ENCODE assay signal across 11 mouse cellular contexts in genomic region chr12:110836729-110837128, GRCm38 (mm10). TPM values are rescaled to one million over a fixed set of nuclear protein-coding genes. Genes with fewer than 3 reads are reported as not detected.
DNase-seq lines count a peak whose midpoint lies in the region; ATAC-seq and TF ChIP-seq lines count a peak whose summit lies in the region.
"Had no signal": no experiment of that assay in that cellular context is flagged by ENCODE, and none has a peak within 500 bp of the region (broad histone marks: within the 10 kb centered on the region; RNA-seq: fewer than 3 reads in every experiment).

No protein-coding gene starts in this region.

- H3K4me3 ChIP-seq in heart, embryonic 15.5 days, result no peak overlapping the region
- peak overlapping the region; percentile 55 for H3K4me3 ChIP-seq in ES-Bruce4 (ENCODE audit: low read depth, low read length)
- H3K4me3 ChIP-seq in forebrain, embryonic 14.5 days (ENCODE audit: low read depth, low read length), result no peak overlapping the region
- 0 out of 2 replicates have a peak overlapping the region, but pooled peaks have one; percentile 2 for H3K4me3 ChIP-seq in midbrain, embryonic 12.5 days

- no peaks in the 10 kb centered on the region for H3K27me3 ChIP-seq in heart, embryonic 15.5 days
- H3K27me3 ChIP-seq in ES-Bruce4 (ENCODE audit: control insufficient read depth, insufficient read depth, low read length, poor library complexity, severe bottlenecking), result no peaks in the 10 kb centered on the region
- no peaks in the 10 kb centered on the region for H3K27me3 ChIP-seq in forebrain, embryonic 14.5 days (replicated peaks; ENCODE audit: control insufficient read depth, insufficient read depth, low read length)
- H3K27me3 ChIP-seq in midbrain, embryonic 12.5 days, result peaks cover 8% of the 10 kb centered on the region; the same call in 1 of the 2 replicates

- ATAC-seq in heart, embryonic 15.5 days (replicated peaks; ENCODE audit: insufficient number of reproducible peaks, insufficient read depth, low FRiP score, low read depth), result no peak
- no peak for ATAC-seq in forebrain, embryonic 14.5 days
- no peak for ATAC-seq in midbrain, embryonic 12.5 days (ENCODE audit: low FRiP score, low read depth)

- TF ChIP-seq EP300 in ES-Bruce4 (IDR thresholded peaks at IDR 0.05; ENCODE audit: insufficient read depth, low read depth, low read length), result no peak

- WGBS in heart, embryonic 15.5 days, result 45% methylated on average over 6 of the region's 6 CpGs
- 24% methylated on average over 6 of the region's 6 CpGs for WGBS in forebrain, embryonic 14.5 days
- 49% methylated on average over 6 of the region's 6 CpGs for WGBS in midbrain, embryonic 12.5 days

- no peak for DNase-seq in heart, postnatal 36 days
- no peak for DNase-seq in forebrain, embryonic 14.5 days (ENCODE audit: low spot score)
- DNase-seq in adrenal gland, postnatal 4 days (ENCODE audit: low spot score in 2 of 2), result no peak
- DNase-seq in cerebellum, postnatal 36 days, result no peak
- no peak for DNase-seq in left cerebral cortex, adult 18-20 months (ENCODE audit: low spot score in 2 of 2)
- DNase-seq: adrenal gland, adult 2 months; cerebellum, postnatal 25 days; gastrocnemius, postnatal 14 days had no signal

- H3K4me2 ChIP-seq in heart, embryonic 15.5 days, result peak overlapping the region; percentile 10
- H3K4me2 ChIP-seq in forebrain, embryonic 14.5 days (ENCODE audit: low read length), result no peak overlapping the region
- peak overlapping the region; percentile 29 for H3K4me2 ChIP-seq in midbrain, embryonic 12.5 days (replicated peaks)

- H3K36me3 ChIP-seq in heart, embryonic 15.5 days, result no peaks in the 10 kb centered on the region
- no peaks in the 10 kb centered on the region for H3K36me3 ChIP-seq in ES-Bruce4 (ENCODE audit: control insufficient read depth, insufficient read depth, low read length, poor library complexity, severe bottlenecking)
- H3K36me3 ChIP-seq in forebrain, embryonic 14.5 days (ENCODE audit: control insufficient read depth, insufficient read depth, low read length), result no peaks in the 10 kb centered on the region
- H3K36me3 ChIP-seq in midbrain, embryonic 12.5 days, result no peaks in the 10 kb centered on the region

- H3K4me1 ChIP-seq in heart, embryonic 15.5 days (replicated peaks), result peaks cover 19% of the 10 kb centered on the region
- peaks cover 6% of the 10 kb centered on the region for H3K4me1 ChIP-seq in ES-Bruce4 (ENCODE audit: control insufficient read depth, insufficient read depth, low read length)
- peaks cover 8% of the 10 kb centered on the region; the same call in 1 of the 2 replicates for H3K4me1 ChIP-seq in forebrain, embryonic 14.5 days (ENCODE audit: control insufficient read depth, insufficient read depth, low read length)
- peaks cover 31% of the 10 kb centered on the region for H3K4me1 ChIP-seq in midbrain, embryonic 12.5 days

- H3K9me3 ChIP-seq in heart, embryonic 15.5 days (replicated peaks), result no peaks in the 10 kb centered on the region
- H3K9me3 ChIP-seq in ES-Bruce4 (replicated peaks; ENCODE audit: control insufficient read depth, insufficient read depth, low read length, poor library complexity, severe bottlenecking), result no peaks in the 10 kb centered on the region
- H3K9me3 ChIP-seq in forebrain, embryonic 14.5 days (replicated peaks; ENCODE audit: control insufficient read depth, low read length), result no peaks in the 10 kb centered on the region
- H3K9me3 ChIP-seq in midbrain, embryonic 12.5 days, result no peaks in the 10 kb centered on the region

- no peak for TF ChIP-seq POLR2A in ES-Bruce4 (IDR thresholded peaks at IDR 0.05; ENCODE audit: insufficient read depth, low read length)

- TF ChIP-seq CTCF in ES-Bruce4 (IDR thresholded peaks at IDR 0.05; ENCODE audit: low read depth, low read length), result no peak

- intact Hi-C loops in heart, postnatal 36 days (cut with DNase I), result no loop called here

- H3K27ac ChIP-seq in heart, embryonic 15.5 days, result peak overlapping the region; percentile 64; the same call in 1 of the 2 replicates
- H3K27ac ChIP-seq in ES-Bruce4 (ENCODE audit: insufficient read depth, low read length), result peak overlapping the region; percentile 98
- H3K27ac ChIP-seq in forebrain, embryonic 14.5 days (ENCODE audit: low read depth, low read length), result peak overlapping the region; percentile 72
- peak overlapping the region; percentile 75 for H3K27ac ChIP-seq in midbrain, embryonic 12.5 days (replicated peaks)

- H3K9ac ChIP-seq in heart, embryonic 15.5 days, result peak overlapping the region; percentile 38
- peak overlapping the region; percentile 79 for H3K9ac ChIP-seq in ES-Bruce4 (ENCODE audit: low read depth, poor library complexity, severe bottlenecking)
- peak overlapping the region; percentile 14; the same call in 1 of the 2 replicates for H3K9ac ChIP-seq in forebrain, embryonic 14.5 days (ENCODE audit: low read length)
- H3K9ac ChIP-seq in midbrain, embryonic 12.5 days (replicated peaks), result no peak overlapping the region; the same call in 1 of the 2 replicates

RNA-seq across cellular contexts. Expression of gene Mok, which starts 4.0 kb away (rescaled TPM):
- 3.0 and 4.0 TPM in 2 replicates for polyA plus RNA-seq in heart, embryonic 15.5 days (2015; fragmentation: Nextera tagmentation; extraction: Ambion mirVana)
- total RNA-seq in heart, postnatal 36 days (2021), result 1 to 10 TPM in 1 of 2 experiments, under 1 TPM in 1; 0.75 to 1.1 TPM
- polyA plus RNA-seq in ES-Bruce4 (2011; ENCODE audit: insufficient read depth, insufficient read length, low read depth, missing spikeins), result 33.4 and 35.8 TPM in 2 replicates
- polyA plus RNA-seq in forebrain, embryonic 14.5 days (2014; fragmentation: Nextera tagmentation; extraction: Ambion mirVana), result 16.3 and 18.9 TPM in 2 replicates
- 11.1 and 13.2 TPM in 2 replicates for polyA plus RNA-seq in midbrain, embryonic 12.5 days (2016; fragmentation: Nextera tagmentation; extraction: Ambion mirVana)
- total RNA-seq in adrenal gland, postnatal 4 days (2021), result 1 to 10 TPM; 1.8 to 2.2 TPM
- 10 to 100 TPM; 10.9 to 11.6 TPM for total RNA-seq in left cerebral cortex, adult 18-20 months (2021)

RNA-seq across cellular contexts. Expression of gene Zfp839, which starts 13.3 kb away (rescaled TPM):
- 4.5 and 5.9 TPM in 2 replicates for polyA plus RNA-seq in heart, embryonic 15.5 days (2015; fragmentation: Nextera tagmentation; extraction: Ambion mirVana)
- total RNA-seq in heart, postnatal 36 days (2021), result 10 to 100 TPM; 11.1 to 11.7 TPM
- polyA plus RNA-seq in ES-Bruce4 (2011; ENCODE audit: insufficient read depth, insufficient read length, low read depth, missing spikeins), result 11.2 and 12.6 TPM in 2 replicates
- 0.81 and 0.88 TPM in 2 replicates for polyA plus RNA-seq in forebrain, embryonic 14.5 days (2014; fragmentation: Nextera tagmentation; extraction: Ambion mirVana)
- polyA plus RNA-seq in midbrain, embryonic 12.5 days (2016; fragmentation: Nextera tagmentation; extraction: Ambion mirVana), result 3.9 and 5.1 TPM in 2 replicates
- total RNA-seq in adrenal gland, postnatal 4 days (2021), result 10 to 100 TPM; 18.7 to 19.3 TPM
- 10 to 100 TPM; 11.7 to 12.8 TPM for total RNA-seq in left cerebral cortex, adult 18-20 months (2021)

RNA-seq across cellular contexts. Expression of gene Cinp, which starts 52.2 kb away (rescaled TPM):
- polyA plus RNA-seq in heart, embryonic 15.5 days (2015; fragmentation: Nextera tagmentation; extraction: Ambion mirVana), result 55.2 and 64.2 TPM in 2 replicates
- total RNA-seq in heart, postnatal 36 days (2021), result 10 to 100 TPM; 34.2 to 34.8 TPM
- 76.3 and 77.6 TPM in 2 replicates for polyA plus RNA-seq in ES-Bruce4 (2011; ENCODE audit: insufficient read depth, insufficient read length, low read depth, missing spikeins)
- 86.2 and 87.5 TPM in 2 replicates for polyA plus RNA-seq in forebrain, embryonic 14.5 days (2014; fragmentation: Nextera tagmentation; extraction: Ambion mirVana)
- 58.5 and 72.6 TPM in 2 replicates for polyA plus RNA-seq in midbrain, embryonic 12.5 days (2016; fragmentation: Nextera tagmentation; extraction: Ambion mirVana)
- 10 to 100 TPM; 49.7 to 51.0 TPM for total RNA-seq in adrenal gland, postnatal 4 days (2021)
- 10 to 100 TPM; 89.6 to 93.8 TPM for total RNA-seq in left cerebral cortex, adult 18-20 months (2021)

RNA-seq across cellular contexts. Expression of gene Tecpr2, which starts 52.3 kb away (rescaled TPM):
- polyA plus RNA-seq in heart, embryonic 15.5 days (2015; fragmentation: Nextera tagmentation; extraction: Ambion mirVana), result 2.0 and 3.2 TPM in 2 replicates
- 1 to 10 TPM; 5.1 to 5.6 TPM for total RNA-seq in heart, postnatal 36 days (2021)
- 7.1 and 7.3 TPM in 2 replicates for polyA plus RNA-seq in ES-Bruce4 (2011; ENCODE audit: insufficient read depth, insufficient read length, low read depth, missing spikeins)
- 3.8 and 5.9 TPM in 2 replicates for polyA plus RNA-seq in forebrain, embryonic 14.5 days (2014; fragmentation: Nextera tagmentation; extraction: Ambion mirVana)
- polyA plus RNA-seq in midbrain, embryonic 12.5 days (2016; fragmentation: Nextera tagmentation; extraction: Ambion mirVana), result 7.5 and 8.4 TPM in 2 replicates
- total RNA-seq in adrenal gland, postnatal 4 days (2021), result 10 to 100 TPM; 10.4 to 11.0 TPM
- 10 to 100 TPM; 46.6 TPM for total RNA-seq in left cerebral cortex, adult 18-20 months (2021)

Comparison
In these comparisons a context has a peak if more than half of its experiments do, and no peak if none do; other contexts are left out.
1. H3K4me3 ChIP-seq: peak in ES-Bruce4 (single experiment) and midbrain, embryonic 12.5 days (single experiment); none in heart, embryonic 15.5 days (single experiment) and forebrain, embryonic 14.5 days (single experiment).
2. Peak in every context shown above with its lines, with median percentiles within 50 percentile points of each other: H3K27ac ChIP-seq.